Mouse (Mus musculus) NIH3T3 (cell line): ENCODE measurements around the gene Abcd3.

ENCODE experiments used
- DNase-seq: peaks from one replicate; pipeline ENCODE4 v3.0.0-alpha.2; 2012; ENCODE audit warnings: low read depth

Gene Abcd3

DNA sequence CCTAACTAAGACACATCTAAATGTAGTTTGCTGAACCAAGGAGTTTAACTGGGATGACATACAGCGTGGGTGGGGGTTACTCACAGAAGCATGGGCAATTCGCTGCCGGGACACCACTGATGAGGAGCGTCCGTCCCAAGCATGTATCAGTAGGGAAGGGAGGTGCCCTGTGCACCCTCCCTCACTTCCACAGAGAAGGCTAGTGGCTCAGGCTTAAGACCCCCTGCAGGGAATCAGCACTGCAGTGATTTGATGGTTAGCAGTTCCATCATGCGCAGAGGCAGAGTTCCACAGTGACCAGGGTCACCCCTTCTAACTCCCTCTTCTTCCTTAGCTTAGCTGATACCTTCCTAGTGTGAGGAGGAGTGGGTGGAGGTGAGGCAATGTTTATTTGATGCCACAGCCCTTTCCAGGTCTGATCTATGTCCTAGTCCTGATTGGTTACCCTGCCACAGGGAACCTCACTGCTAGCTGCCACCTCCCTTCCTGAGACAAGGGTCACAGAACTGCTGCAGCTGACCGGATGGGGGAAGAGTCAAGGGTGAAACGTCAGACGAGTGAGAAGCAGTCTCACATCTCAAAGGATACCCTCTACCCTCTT is 76.3 kb downstream of the Abcd3 start:
- peak; percentile 0 for DNase-seq

DNA sequence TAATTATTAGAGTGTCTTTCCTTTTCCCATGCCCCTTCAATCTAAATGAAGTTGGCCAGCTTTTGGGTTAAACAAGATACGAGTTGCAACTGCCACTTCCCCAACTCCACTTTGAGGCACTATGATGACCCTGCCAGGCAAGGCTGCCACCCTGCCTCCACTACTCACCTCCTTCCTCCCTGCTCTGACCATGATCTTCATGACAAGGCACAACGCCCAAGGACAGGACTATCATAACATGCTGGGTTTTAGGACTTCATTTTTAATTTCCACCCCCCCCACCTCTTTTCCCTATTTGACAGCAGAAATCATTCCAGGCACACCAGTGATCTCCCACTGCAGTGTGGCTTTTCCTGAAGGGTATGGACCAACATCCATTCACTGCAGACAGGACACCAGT is 77.2 kb downstream of the Abcd3 start:
- DNase-seq: no peak

DNA sequence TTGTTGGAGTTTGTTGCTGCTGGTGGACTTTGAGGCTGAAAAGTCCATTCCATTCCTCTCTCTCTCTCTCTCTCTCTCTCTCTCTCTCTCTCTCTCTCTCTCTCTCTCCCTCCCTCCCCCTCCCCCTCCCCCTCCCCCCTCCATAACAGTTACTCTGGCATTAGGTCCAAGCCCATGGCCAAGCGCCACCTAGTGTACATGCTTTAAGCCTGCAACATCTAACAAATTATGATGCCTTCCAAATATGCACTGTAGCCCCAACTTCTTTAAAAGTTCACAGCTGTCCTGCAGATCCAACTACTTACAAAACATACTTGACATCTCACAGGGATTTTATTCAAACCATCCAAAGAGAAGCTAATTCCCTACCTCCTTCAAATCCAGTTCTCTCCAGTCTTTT is 77.6 kb downstream of the Abcd3 start:
- DNase-seq: peak; percentile 60

DNA sequence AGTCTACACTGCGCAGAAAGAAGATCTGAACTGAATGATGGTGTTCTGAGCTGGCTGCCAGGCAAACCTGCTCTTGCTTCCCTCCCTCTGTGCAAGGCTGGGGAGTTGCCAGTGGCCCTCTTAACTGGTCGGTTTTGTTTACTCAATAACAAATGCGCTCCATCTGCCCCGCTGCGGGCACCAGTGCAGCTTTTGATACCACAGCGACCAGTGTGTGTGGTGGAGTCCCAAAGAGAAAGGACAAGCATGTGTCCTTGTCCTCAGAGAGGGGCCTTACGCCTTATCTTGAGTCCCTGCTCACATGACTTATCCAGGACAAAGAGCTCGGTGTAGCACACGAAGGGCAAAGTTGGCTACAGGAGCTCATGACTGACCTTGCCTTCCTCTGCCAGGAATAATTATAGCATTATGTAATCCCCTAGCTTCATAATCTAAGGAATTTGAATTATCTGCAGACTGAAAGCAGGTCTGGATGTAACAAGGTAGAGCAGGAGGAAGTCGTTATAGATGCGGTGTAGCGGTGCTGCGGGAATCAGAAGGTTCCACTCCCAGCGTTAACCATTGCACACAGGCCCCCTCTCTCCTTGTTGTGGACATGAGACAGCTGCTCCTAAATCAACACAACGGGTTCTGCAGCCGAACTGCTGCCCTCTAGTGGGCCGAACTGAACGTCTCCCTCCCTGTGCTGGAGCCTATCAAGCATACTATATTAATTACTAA is 78.9 kb downstream of the Abcd3 start:
- DNase-seq: peak; percentile 89

DNA sequence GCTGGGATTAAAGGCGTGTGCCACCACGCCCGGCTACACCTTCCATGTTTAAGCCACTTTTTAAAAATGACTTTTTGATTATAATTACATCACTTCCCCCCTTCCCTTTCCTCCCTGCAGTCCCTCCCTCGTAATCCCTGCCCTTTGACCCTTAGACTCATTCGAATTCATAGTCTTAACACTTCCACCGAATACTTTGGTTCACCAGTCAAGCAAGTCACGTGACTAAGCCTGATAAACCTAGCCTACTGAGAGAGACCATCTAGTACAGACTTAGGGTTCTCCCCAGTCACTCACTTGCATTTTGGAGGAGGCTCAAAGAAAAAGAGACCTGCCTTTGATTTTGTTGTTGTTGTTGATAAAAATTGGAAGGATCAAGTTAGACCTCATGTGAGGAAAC is 79.6 kb downstream of the Abcd3 start:
- peak; percentile 5 for DNase-seq

DNA sequence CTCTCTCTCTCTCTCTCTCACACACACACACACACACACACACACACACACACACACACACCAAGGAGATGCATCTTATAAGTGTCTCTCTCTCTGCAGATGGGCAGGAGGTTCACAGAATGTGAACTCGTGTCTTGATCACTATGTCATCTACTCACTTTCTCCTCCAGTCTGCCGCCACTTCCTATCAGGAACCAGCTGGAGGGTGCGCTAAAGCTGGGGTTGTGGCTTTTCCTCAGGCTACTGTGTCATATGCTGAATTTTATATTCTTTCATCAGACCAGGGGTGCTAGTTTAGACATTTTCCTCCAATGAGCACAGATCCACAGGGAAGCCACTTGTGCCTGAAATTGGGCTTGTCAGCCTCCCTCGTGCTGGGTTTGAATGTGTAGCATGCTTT is 85.4 kb downstream of the Abcd3 start:
- DNase-seq: peak; percentile 1

DNA sequence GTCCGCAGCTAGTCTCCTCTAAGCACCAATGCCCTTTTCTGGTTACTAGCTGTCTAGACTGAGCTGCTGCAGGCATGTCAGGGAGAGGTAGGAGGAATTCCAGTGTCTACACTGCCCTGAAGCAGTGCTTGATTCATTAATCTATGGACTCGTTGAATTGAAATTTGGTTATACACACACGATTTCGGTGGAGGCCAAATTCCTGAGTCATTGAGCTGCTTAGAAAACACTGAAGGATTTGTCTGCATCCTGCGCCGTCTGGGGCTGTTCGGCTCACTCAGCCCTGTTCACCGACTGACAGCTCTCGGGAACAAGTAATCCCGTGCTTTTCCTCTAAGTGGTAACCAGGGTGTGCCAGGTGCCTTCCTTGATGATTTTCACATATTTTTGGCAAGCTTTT is 89.5 kb downstream of the Abcd3 start:
- DNase-seq: peak; percentile 52

DNA sequence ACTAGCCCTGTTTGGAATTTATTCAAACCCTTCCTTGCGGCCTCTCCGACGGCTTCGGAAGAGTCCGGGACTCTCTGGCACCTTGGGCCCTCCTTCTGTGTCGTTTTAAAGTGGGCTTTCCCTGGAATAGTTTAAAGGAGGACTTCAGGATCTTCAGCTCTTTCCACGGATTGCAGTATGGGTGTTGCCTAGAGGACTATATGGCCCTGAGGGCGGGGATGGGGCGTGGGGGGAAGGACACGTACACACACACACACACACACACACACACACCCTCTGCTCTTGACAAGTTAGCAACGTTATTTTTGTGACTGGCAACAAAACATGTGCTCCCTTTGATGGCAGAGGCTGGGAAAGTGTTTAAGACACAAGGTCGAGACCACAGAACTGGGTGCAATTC is 90.5 kb downstream of the Abcd3 start:
- DNase-seq: peak; percentile 57

DNA sequence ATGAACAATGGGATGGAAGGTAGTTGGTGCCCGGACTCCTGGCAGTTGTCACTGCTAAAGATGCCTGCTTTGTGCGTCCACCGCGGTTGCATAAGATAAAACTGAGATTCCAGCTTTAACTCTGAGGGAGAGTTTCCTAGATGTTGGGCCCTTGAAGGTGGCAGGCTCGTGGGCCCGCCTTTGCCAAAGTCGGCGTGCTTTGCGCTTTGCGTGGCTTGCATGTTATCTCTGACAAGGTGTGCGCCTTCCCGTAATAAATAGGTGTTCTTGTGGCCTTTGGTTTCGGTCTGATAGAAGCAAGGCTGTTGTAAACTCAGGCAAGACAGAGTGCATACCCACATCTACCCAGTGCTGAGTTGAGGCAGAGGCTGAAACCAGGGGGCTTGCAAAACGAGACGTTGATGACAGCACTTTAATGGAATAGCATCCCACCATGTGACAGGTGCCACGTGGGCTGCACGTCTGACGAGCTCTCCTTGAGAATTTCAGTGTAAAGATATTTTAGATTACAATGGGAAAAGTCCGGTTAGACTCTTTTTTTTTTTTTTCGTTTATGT is 91.1 kb downstream of the Abcd3 start:
- peak; percentile 55 for DNase-seq

DNA sequence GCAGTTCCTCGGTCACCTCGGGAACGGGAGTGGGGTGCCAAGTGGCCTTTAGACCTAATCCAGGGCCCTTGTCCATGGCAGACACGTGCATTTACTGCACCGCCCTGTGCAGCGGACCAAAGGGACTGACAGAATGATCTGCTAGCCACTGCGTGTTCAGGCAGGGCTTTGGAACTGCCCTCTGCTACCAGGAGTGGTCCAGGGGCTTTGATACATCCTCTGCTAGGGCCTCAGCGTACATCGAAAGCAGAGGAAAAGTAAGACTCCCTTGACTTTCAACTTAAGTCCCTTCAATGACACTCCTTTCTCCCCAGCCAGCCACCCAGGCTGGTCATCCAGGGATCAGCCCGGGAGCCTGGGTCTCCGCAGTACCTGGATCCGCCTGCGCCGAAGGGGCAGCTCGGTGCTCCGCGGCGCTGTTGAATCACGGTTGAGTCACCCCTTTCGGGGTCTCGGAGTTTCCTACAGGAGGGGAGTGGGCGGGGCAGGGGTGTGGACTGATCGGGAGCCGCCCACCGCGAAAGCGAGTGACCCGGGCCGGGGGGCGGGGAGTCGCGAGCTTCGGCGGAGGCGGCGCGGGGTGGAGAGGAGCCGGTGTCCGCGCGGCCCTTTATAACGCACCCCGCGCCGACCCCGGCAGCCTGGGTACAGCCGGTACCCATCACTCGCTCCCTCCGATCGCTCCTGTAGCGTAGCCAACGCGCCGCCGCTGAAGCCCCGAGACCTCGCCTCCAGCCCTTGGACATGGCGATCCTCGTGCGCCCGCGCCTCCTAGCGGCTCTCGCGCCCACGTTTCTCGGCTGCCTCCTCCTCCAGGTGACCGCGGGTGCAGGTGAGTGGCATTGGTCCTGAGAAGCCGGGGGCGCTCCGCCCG is 91.9 kb downstream of the Abcd3 start, which contains the start of gene F3:
Gene F3 (plus strand): TSS at position 567 of the 874 bp plus-strand sequence.
- DNase-seq: peak; percentile 96

DNA sequence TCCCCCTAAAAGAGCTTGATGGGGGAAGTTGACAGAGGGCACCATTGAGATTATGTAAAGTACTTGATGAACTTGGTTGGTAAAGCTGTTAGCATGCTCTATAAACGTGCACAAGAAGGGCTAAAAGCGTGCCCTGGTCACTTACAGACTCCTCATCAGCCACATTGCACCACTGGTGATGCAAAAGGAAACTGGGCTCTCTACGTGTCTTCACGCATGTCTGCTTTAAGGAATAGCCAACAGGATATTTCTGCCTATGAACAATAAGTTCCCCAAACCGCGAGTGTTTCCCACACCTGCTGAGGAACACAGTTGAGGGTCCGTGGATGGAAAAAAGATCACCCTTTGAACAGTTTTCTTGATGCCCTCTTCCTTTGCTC is 93.4 kb downstream of the Abcd3 start:
- DNase-seq: no peak

DNA sequence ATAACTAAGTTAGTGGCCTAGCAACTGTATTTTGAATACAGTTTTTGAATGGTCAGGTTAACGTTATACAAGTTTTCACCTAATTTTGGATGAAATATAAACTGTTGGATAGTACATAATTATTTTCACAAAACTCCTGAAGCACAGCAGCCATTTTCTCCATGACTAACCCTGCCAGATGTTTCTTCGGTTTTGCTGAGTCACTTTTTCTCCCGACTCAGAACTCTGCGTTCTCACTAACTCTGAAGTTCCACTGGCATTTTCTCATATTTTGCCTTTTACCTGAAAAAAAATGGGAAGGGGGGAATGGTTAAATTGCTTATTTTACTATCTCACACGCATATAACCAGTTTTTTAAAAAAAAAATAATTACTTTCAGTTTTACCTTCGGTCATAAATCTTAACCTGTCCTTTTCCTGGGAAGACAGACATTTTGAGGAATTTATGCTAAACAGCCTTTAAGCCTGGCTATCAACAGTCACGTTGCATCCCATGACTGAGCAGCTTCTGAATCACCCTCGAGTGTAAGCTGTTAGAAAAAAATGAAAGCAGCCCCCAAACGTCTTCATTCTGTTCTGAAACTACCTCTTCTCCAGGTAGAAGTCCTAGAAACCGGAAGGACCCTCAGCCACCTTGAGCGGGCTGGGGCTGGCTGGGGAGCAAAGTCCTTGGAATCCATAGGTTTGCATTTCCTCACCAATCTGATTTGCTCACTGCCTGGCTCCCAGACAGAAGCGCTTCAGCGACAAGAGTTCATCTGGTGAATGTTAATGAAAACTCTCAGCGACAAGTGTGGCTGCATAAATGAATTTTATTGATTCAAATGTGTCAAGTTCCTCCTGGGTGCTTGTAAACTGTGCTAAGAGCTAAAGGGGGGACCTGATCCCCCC is 94.1 kb downstream of the Abcd3 start:
- DNase-seq: peak; percentile 81

DNA sequence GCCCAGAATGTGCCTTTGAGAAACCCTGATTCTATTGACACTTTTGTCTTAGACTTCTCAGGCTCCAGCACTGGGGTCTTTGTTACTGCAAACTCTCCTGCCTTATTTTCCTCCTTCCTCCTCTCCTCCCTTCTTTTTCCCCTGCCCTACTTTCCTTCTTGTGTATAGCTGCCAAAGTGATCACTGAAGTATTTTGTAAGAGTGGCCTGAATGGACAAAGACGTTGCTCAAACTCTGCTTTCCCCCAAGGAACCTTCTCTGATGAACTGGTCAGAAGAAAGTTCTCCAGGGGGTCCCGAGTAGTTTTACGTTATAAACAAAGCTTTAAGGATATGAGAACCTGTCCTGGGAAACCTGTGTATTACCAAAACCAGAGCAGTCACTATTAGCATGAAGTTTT is 95.4 kb downstream of the Abcd3 start:
- no peak for DNase-seq

DNA sequence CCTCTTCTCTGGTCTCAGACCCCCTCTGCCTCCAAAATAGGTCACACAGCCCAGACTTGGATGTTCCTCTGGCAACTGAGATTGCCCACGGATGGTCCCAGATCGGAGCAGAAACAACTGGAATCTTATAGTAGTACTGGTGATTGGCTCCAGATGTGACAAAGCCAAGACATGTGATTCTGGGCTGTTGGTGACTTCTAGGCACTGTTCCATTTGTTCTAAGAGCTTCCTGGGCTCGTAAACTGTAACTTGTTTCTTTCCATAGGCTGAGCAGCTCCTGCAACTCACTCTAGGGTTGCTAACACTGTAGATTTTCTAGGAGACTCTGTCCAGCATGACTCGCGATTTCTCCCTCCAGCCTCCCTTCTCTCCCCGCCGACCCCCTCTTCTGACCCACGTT is 96.4 kb downstream of the Abcd3 start:
- DNase-seq: peak; percentile 54

DNA sequence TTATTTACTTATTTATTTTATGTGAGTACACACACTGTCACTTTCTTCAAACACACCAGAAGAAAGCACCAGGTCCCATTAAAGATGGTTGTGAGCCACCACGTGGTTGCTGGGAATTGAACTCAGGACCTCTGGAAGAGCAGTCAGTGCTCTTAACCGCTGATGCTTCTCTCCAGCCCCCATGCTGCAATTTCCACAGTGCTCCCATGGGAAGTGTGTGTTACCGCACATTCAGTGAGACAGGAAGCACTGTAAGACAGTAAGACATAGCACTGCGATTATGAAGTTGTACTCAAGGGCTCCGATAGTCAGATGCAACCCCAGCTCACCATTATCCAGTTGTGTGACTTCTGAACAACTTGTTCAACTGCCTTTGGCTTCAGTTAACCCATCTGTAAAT is 98.6 kb downstream of the Abcd3 start:
- no peak for DNase-seq

DNA sequence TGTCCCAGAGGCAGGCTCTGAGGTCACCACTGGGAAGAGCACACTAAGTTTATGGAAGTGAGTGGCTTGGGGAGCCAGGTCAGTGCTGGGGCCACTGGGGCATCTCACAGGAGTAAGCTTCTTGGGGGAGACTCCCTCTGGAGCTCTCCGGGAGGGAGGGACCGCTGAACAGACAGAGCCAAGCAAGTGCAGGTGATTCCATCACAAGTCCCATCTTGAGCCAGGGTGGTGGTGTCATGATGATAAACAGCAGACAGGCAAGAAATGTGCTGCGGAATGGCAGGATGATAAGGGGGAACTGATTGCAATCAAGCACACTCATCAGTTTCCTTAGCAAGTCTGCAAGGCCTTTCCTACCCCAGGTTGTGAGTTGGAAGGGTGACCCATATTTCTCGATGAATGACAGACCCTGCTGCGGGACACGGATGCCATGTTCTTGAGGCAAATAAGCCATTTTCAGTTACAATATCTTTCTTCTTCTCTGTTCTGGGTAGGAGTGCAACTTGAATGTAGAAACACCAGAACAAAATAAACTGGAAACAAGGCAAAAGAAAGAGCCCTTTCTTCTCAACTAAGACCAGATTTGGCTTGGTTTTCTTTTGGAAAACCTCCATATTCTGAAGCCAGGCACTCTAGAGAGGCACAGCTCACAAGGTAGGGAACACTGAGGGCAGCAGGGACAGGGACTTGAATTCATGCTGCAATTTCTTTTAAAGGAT is 99.2 kb downstream of the Abcd3 start:
- DNase-seq: peak; percentile 48

DNA sequence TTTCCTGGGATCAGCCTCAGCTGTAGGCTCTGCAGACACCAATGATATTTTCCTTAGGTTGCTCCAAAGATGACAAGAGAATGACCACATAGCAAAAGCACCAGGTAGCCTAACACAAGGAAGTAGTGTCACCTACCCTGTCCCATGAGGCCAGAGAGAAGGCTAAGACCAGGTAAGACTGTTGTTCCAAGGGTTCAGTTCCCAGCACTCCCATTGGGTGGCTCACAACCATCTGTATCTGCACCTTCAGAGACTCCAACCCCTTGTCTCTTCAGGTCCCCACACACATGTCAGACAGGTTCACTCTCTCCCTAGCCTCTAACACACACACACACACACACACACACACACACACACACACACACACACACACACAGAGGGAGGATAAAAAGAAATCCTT is 99.8 kb downstream of the Abcd3 start:
- no peak for DNase-seq

DNA sequence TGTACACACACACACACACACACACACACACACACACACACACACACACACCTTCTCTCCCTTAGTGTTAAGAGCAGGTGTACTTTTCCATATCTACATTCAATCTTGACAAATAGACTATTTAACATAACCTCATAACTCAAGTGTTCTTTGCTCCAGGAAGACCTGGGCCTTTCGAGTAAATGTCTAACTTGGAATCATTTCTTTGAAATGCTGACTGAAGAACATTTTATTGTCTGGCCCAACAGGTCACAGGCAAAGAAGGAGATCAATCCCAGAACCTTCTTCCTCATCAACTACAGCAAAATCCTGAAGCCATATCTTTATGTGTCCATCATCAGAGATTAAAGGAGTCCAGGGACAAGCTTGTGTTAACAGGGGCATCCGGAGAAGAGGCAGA is 100.6 kb downstream of the Abcd3 start:
- DNase-seq: no peak

DNA sequence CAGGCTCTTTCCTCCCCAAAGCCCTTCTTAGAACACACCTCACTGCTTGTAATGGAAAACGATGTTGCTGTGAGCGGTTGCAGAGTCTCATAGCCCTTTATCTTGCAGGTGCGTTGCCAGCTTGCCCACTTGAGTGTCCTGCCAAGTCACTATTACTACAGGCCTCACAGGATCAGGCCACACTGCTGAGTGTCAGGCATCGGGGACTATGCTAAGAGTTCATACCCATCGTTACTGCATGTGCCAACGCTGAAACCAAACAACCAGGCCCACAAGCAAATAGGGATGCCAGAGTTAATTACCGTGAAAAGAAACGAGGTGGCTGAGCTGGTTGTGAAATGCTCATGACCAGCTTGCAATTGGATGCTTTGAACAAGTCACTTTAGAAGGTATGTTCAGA is 101.3 kb downstream of the Abcd3 start:
- DNase-seq: no peak

DNA sequence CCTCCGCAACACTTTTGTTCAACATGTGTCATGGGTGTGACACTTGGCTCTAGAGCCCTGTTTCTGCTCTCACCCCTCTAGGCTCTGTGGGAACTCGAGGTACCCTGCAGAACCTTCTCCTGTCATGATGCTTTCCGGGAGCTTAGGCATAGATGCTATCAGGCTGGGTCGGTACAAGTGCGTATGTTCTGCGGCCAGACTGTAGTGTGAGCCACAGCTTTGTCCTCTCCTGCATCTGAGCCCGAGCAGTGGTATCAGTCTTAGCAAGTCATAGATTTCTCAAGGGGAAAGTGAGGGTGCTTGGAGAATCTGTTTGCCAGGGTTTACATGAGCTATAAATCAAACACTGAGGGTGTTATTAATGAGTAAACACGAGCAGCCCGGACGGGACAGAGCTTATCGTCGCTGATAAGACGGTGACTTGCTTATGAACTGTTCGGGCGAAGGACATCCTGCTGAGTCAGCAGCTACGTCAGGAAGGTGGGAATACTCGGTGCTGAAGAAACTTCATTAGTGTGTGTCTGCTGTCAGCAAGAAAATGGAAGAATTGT is 101.9 kb downstream of the Abcd3 start:
- no peak for DNase-seq

DNA sequence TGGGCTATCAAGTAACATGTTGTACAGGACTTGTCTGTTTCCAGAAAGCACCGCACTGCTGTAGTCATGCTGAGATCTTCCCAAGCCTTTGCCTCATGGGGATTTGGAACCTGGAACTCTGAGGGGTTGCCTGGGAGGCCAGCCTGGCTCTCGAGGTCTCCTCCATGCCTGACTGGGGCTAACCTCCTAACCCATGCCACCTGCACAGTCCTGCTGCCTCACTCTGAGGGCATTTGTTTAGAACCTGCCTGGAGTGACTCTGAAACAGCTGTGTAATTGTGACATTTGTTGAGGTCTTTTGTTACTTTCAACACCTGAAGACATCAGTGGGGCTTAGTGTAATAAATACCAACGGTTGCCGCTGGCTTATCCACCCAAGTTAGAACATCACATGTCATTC is 102.9 kb downstream of the Abcd3 start:
- no peak for DNase-seq
